Mouse (Mus musculus): ENCODE data around the gene Pzp.

- TF ChIP-seq CTCF (IDR thresholded peaks at IDR 0.05) (no peak), EP300 (IDR thresholded peaks at IDR 0.05; ENCODE audit: insufficient read depth, low read depth, low read length) (no peak)
These were observed 57.1 kb downstream of the Pzp start for GRCm38 (mm10) chr6:128469451-128469850.
